In the genomic region with DNA sequence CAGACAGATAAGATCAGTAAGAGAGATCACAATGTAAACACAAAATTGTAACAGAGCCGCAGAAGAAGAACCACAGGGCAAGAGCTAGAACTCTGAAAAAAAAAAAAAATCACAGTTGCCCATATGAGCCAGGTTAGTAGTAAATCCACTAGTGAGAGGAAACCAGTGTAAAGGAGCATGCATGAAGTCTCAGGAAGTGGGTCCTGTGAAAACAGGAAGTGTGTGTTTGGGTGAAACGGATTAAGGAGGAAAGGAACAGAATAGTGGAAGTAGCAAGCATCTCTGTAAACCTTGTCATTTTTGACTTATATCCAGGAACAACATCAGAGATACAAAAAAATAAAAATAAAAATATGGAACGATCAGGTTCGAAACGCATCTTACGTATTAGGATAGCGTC, we compare ENCODE assay signal across 15 mouse cellular contexts.
"Had no signal": no experiment of that assay in that cellular context is flagged by ENCODE, and none has a peak within 500 bp of the region (broad histone marks: within the 10 kb centered on the region; RNA-seq: fewer than 3 reads in every experiment).

No protein-coding gene starts in this region.

- ATAC-seq: midbrain, embryonic 13.5 days; midbrain, embryonic 15.5 days had no signal

- H3K4me3 ChIP-seq: megakaryocyte, embryonic 14.5 days; midbrain, embryonic 13.5 days; midbrain, embryonic 15.5 days; neural tube, embryonic 12.5 days; stomach, embryonic 15.5 days had no signal

- H3K27ac ChIP-seq: liver, embryonic 14.5 days; macrophage; midbrain, embryonic 13.5 days; midbrain, embryonic 15.5 days; neural tube, embryonic 12.5 days; stomach, embryonic 15.5 days; stomach, postnatal 0 days had no signal

- H3K4me1 ChIP-seq: megakaryocyte, embryonic 14.5 days; midbrain, embryonic 13.5 days; midbrain, embryonic 15.5 days; neural tube, embryonic 12.5 days; stomach, embryonic 15.5 days had no signal

- H3K27me3 ChIP-seq: megakaryocyte, embryonic 14.5 days; midbrain, embryonic 13.5 days; midbrain, embryonic 15.5 days; neural tube, embryonic 12.5 days; stomach, embryonic 15.5 days had no signal

- DNase-seq: lung, adult 18-20 months; lung, embryonic 14.5 days; lung, postnatal 10 days; right cerebral cortex, postnatal 14 days; thymus, adult 2 months; thymus, postnatal 14 days; thymus, postnatal 36 days had no signal

- H3K36me3 ChIP-seq: midbrain, embryonic 13.5 days; midbrain, embryonic 15.5 days; neural tube, embryonic 12.5 days; stomach, embryonic 15.5 days had no signal
